Mouse (Mus musculus): ENCODE results near the gene Lama4. TPM values are rescaled to one million over a fixed set of nuclear protein-coding genes. Genes with fewer than 3 reads are reported as not detected.

Gene Lama4
- 10 to 100 TPM; 51.8 to 55.4 TPM for total RNA-seq (2021)
- polyA plus RNA-seq (2012; rRNA removed): 40.7 and 52.7 TPM in 2 replicates
- long read RNA-seq, full-length matches to known transcripts: 8 of 11 reads
- long read RNA-seq, partial matches to known transcripts: 2 of 11 reads
- long read RNA-seq, other reads (novel, unspliced or antisense): 1 of 11 reads

DNA sequence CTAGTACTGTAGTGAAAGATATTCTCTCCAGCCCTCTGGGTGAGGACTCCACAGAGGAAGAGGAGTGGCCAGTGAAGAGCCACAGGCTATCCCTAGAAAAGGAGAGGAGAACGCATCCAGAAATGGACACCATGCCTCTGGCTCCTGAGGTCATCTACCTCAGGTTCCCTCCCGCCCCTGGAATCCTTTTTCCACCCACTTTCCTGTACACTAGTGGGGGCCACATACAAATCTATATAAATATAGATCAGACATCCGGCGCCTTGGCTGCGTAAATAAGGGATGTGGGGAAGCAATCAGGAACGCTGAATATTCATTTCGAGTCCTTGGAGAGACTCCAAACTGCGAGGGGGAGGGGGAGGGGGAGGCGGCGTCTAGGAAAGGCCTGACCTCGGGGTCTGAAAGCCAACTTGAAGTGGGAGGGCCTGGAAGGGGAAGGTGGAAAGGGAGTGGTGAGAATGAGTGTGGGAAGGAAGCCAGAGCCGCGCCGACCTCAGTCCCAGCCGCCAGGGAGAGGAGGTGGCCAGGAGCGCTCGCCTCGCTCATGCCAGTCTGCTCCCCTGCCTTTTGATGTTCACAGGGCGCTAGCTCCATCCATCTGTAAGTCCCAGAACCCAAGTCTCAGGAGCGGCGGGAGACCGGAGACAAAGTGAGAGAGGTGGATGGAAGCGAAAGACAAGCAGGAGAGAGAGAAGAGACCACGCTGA, at the start of gene Lama4:
Lama4 (plus strand) TSS at position 441 of the 707 bp plus-strand sequence.
- Histone ChIP-seq H3K36me3 (ENCODE audit: control insufficient read depth, insufficient read depth, low read length) (peaks cover 22% of the 10 kb centered on the region), H3K4me3 (peak within 1 kb of the TSS; percentile 72), H3K79me2 (replicated peaks; ENCODE audit: control insufficient read depth, insufficient read depth, low read length) (peaks cover 10% of the 10 kb centered on the region), H3K4me1 (ENCODE audit: control insufficient read depth, insufficient read depth, low read length) (peaks cover 21% of the 10 kb centered on the region), H3K27ac (peak within 1 kb of the TSS; percentile 96), H3K9ac (ENCODE audit: low read depth, low read length) (peak within 1 kb of the TSS; percentile 100), H3K27me3 (ENCODE audit: control insufficient read depth, insufficient read depth, low read length) (no peaks in the 10 kb centered on the region)
- peak; percentile 85 for TF ChIP-seq EP300 (IDR thresholded peaks at IDR 0.05; ENCODE audit: insufficient read depth, low read depth, low read length)
- TF ChIP-seq POLR2A (IDR thresholded peaks at IDR 0.05; ENCODE audit: insufficient read depth, low read depth, low read length): peak; percentile 96
- TF ChIP-seq CTCF (IDR thresholded peaks at IDR 0.05): peak; percentile 22
- intact Hi-C loops (cut with DNase I): loop anchor here (1.0 to 5.0 kb wide), 3 partner anchors 42 to 83 kb away; no protein-coding TSS in a partner anchor
- DNase-seq: peak; percentile 88
- under 1% methylated on average over 24 of the region's 24 CpGs for WGBS

DNA sequence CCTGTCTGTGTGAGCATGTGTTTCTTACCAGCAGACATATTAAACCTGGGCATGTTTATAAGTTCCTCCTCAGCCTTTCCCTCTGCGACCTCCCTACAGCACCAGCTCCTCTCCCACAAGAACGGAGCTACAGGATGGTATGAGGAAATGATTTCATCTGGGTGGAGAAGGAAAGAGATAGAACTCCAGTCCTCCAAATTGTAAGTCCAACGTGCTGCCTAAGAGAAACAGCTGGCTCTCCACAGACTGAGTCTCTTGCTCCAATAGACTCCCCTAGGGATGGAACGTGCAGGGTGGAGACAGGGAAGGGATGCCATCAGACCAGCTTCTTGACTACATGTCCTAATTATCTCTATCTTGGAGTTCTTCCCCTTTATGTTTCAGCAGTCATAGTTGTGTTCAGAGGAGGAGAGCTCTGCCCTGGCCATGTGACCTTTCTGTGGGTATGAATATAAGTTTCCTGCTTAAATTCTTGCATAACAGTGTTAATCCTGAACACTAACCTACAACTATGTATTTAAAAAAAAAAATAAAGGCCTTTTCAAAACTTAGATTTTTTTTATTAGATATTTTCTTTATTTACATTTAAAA, 49.2 kb upstream of the Lama4 start:
- Histone ChIP-seq H3K9ac (ENCODE audit: low read depth, low read length) (no peak overlapping the region), H3K36me3 (ENCODE audit: control insufficient read depth, insufficient read depth, low read length) (no peaks in the 10 kb centered on the region), H3K4me3 (no peak overlapping the region), H3K4me1 (ENCODE audit: control insufficient read depth, insufficient read depth, low read length) (peaks cover 5% of the 10 kb centered on the region), H3K27ac (peak overlapping the region; percentile 5; the same call in 1 of the 2 replicates), H3K79me2 (replicated peaks; ENCODE audit: control insufficient read depth, insufficient read depth, low read length) (no peaks in the 10 kb centered on the region), H3K27me3 (ENCODE audit: control insufficient read depth, insufficient read depth, low read length) (no peaks in the 10 kb centered on the region)
- whole genome bisulfite sequencing: 31% methylated on average over 4 of the region's 4 CpGs
- DNase-seq: peak; percentile 27 to 42
- TF ChIP-seq POLR2A (IDR thresholded peaks at IDR 0.05; ENCODE audit: insufficient read depth, low read depth, low read length) (no peak), CTCF (IDR thresholded peaks at IDR 0.05) (no peak), EP300 (IDR thresholded peaks at IDR 0.05; ENCODE audit: insufficient read depth, low read depth, low read length) (no peak)
- intact Hi-C loops (cut with DNase I): loop anchor here (5.0 kb wide), 1 partner anchor 34 kb away; no protein-coding TSS in a partner anchor

DNA sequence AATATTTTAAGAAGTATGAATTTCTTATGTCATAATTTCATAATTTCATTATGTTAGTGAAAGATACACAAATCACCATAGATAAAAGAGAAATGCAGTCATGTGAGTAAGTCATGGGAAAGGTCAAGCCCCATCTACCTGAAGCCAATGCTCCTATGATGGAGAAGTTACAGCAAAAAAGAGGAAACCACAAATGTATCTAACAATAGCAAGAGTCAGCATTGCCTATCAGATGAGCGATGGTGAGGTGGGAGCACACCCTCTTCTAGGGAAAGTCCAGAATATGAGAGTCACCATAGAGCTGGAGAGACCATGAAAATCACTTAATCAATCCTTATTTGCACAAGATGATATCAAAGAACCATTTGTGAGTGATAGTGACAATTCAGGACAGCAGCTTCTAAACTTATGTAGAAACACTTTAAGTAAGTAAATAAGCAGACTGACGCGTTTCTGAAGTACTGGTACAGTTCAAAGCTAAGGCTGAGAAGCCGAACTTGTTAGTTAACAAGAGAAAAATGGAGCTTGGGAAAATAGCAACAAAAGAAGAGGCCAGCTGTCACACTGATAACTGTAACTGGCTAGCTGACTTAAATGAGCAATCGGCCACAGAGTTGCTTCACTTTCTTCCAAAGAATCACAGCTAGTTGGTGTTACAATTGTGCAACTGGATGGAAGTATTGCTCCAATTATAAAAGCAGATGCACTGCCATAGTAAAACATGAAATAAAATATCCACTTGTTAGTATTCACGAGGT, 36.2 kb upstream of the Lama4 start:
- DNase-seq: no peak
- no peaks in the 10 kb centered on the region for H3K79me2 ChIP-seq (replicated peaks; ENCODE audit: control insufficient read depth, insufficient read depth, low read length)
- H3K36me3 ChIP-seq (ENCODE audit: control insufficient read depth, insufficient read depth, low read length): no peaks in the 10 kb centered on the region
- H3K4me3 ChIP-seq: no peak overlapping the region
- H3K27me3 ChIP-seq (ENCODE audit: control insufficient read depth, insufficient read depth, low read length): no peaks in the 10 kb centered on the region
- no peak overlapping the region for H3K27ac ChIP-seq
- intact Hi-C loops (cut with DNase I): no loop called here
- WGBS: 80% methylated on average over 6 of the region's 6 CpGs
- no peak overlapping the region for H3K9ac ChIP-seq (ENCODE audit: low read depth, low read length)
- TF ChIP-seq EP300 (IDR thresholded peaks at IDR 0.05; ENCODE audit: insufficient read depth, low read depth, low read length) (no peak), POLR2A (IDR thresholded peaks at IDR 0.05; ENCODE audit: insufficient read depth, low read depth, low read length) (no peak), CTCF (IDR thresholded peaks at IDR 0.05) (no peak)
- H3K4me1 ChIP-seq (ENCODE audit: control insufficient read depth, insufficient read depth, low read length): no peaks in the 10 kb centered on the region

DNA sequence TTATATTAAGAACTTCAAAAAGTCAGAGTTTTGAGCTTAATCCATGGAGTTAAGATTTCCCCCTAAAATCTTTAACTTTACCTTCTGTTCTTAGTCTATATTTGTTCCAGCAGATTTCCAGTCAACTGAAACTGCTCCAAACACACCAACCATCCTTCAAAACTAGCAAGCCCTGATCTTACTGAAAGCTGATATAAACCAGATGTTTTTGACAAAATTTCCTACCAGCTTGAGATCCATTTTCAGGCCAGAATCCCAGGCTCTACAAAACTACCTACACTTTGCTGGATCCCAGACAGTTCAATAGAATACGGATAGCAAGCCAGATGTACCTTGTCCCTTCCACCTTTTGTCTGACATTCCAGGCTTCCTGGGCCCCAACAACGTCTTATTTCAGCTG, 20.6 kb upstream of the Lama4 start:
- whole genome bisulfite sequencing: 60% methylated on average over 2 of the region's 2 CpGs
- Histone ChIP-seq H3K79me2 (replicated peaks; ENCODE audit: control insufficient read depth, insufficient read depth, low read length) (no peaks in the 10 kb centered on the region), H3K27ac (no peak overlapping the region), H3K4me3 (no peak overlapping the region), H3K4me1 (ENCODE audit: control insufficient read depth, insufficient read depth, low read length) (no peaks in the 10 kb centered on the region), H3K27me3 (ENCODE audit: control insufficient read depth, insufficient read depth, low read length) (no peaks in the 10 kb centered on the region), H3K36me3 (ENCODE audit: control insufficient read depth, insufficient read depth, low read length) (no peaks in the 10 kb centered on the region), H3K9ac (ENCODE audit: low read depth, low read length) (no peak overlapping the region)
- no peak for DNase-seq
- TF ChIP-seq POLR2A (IDR thresholded peaks at IDR 0.05; ENCODE audit: insufficient read depth, low read depth, low read length): no peak
- TF ChIP-seq CTCF (IDR thresholded peaks at IDR 0.05): no peak
- intact Hi-C loops (cut with DNase I): no loop called here

DNA sequence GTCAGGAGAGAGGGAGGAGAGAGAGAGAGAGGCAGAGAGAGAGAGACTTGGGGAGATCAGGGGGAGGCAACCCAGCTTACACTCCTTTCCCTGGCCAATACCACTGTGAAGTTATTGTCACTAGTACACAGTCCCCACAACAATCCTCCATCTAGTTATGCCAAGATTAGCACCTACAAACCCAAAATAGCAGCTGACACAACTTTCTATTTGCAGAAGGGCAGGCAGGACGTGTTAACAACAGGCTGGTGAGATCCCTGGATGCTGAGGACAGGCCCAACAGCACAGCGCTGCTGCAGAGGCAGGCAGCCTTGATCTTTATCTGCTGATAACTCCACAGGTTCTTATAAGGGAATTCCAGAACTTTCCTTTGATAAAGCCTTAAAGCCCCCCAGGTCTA, 3.4 kb upstream of the Lama4 start:
- peak in 1 of 2 experiments; percentile 63 for DNase-seq
- WGBS: 10% methylated on average over 2 of the region's 2 CpGs

More for the DNA sequence above, 3.4 kb upstream of the Lama4 start:
- Histone ChIP-seq H3K36me3 (ENCODE audit: control insufficient read depth, insufficient read depth, low read length) (peaks cover 6% of the 10 kb centered on the region; the same call in 1 of the 2 replicates), H3K4me3 (no peak overlapping the region), H3K27ac (peak overlapping the region; percentile 83), H3K79me2 (replicated peaks; ENCODE audit: control insufficient read depth, insufficient read depth, low read length) (peaks cover 5% of the 10 kb centered on the region), H3K4me1 (ENCODE audit: control insufficient read depth, insufficient read depth, low read length) (peaks cover 9% of the 10 kb centered on the region), H3K27me3 (ENCODE audit: control insufficient read depth, insufficient read depth, low read length) (no peaks in the 10 kb centered on the region), H3K9ac (ENCODE audit: low read depth, low read length) (peak overlapping the region; percentile 38; the same call in 1 of the 2 replicates)
- TF ChIP-seq CTCF (IDR thresholded peaks at IDR 0.05) (no peak), EP300 (IDR thresholded peaks at IDR 0.05; ENCODE audit: insufficient read depth, low read depth, low read length) (0 out of 2 replicates have a peak, but pooled peaks have one; percentile 15), POLR2A (IDR thresholded peaks at IDR 0.05; ENCODE audit: insufficient read depth, low read depth, low read length) (no peak)
- intact Hi-C loops (cut with DNase I): no loop called here

Data from heart, adult 2 months (tissue).